Mouse (Mus musculus) kidney, adult 11 months (tissue): Measurements from ENCODE around the gene Rexo5.

Experiments used
- DNase-seq: peaks from one replicate; pipeline ENCODE4 v3.0.0; 2022

The Rexo5 gene

DNA sequence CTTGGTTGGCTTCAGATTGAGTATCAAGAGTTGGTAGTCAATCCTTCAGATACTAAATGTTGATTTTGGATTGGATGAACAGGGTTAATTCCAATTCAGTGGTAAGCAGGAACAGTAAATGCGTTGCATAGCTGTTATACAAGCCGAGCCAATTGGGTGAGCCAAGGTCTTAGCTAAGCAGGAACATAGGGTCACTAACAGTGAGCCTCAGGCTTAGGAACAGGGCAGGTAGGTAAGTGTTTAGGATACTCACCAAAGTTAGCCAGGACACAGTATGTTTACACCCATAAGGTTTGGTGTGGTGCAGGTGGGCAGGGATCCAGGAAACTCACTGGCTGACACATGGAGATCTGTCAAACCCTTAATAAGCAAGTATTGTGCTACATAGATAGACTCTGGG, 53.6 kb downstream of the Rexo5 start:
- peak; percentile 33 for DNase-seq

DNA sequence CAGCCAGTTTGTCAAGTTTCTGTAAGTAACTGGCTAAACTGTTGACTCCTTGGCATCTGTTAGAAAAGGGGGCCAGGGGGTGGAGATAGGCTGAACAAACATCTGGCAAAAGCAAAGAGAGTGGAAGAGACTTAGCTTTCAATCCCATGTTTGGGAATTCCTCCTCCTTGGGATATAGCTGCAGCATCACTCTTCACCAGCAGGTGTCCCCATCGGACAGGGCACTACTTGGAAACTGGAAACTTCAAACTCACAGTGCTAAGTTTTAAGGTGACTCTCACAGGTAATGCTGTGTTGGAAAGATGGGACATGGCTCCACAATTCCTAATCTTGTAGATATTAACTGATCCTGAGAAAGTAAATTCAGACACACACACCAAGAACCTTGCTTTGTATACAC, 55.3 kb downstream of the Rexo5 start:
- DNase-seq = peak; percentile 60

DNA sequence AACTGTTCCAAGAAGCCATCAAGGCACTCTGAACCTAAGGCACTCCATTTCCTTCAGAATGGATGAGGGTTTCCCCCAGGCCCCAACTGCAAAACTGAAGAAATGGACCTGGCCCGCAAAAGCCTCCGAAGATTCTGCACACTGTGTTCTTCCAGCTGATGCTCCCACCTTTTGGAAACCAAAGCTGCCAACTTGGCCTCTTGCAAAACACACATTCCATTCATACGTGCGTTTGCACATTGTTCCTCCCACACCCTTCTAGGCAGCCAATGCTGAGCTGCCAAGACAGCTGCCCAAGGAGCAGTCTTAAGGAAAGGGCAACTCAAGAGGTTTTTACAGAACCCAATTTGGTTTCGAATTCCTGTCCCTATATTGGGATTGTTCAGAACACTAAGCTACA, 56.9 kb downstream of the Rexo5 start:
- peak; percentile 72 for DNase-seq

DNA sequence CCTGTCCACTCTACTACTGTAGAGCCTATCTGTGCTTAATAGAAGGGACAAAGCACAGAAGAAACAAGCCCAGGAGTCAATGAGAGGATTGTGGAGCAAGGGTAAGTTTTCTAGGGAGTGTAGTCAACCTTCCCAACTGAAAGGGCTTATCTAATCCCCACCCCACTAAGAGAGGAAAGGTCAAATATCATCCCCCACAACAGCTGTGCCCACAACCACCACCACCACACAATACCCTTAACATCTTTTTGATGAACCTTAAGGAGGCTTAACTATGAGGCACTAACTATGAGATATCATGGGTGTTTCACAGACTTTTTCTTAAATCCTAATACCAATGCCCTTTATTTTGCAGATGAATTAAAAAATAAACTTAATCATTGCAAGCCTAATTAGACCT, 58.7 kb downstream of the Rexo5 start:
- DNase-seq = no peak

DNA sequence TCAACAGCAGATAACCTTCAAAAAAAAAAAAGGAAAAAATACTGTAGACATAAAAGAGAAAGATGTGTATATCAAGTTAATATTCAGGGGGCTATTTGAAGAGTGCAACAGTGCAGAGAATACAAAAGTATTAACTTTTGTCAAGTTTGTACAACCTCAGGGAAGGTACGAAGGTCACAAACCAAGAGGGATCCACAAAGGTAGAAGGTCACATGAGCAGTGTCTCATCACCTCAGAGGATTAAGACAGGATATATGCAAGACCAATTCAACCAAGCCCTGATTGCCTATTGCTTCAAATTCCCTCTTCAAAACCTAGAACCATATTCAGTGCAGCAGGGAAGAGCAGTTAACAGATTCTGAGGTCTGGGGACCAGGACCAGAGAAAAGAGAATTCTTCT, 59.4 kb downstream of the Rexo5 start:
- peak; percentile 31 for DNase-seq

DNA sequence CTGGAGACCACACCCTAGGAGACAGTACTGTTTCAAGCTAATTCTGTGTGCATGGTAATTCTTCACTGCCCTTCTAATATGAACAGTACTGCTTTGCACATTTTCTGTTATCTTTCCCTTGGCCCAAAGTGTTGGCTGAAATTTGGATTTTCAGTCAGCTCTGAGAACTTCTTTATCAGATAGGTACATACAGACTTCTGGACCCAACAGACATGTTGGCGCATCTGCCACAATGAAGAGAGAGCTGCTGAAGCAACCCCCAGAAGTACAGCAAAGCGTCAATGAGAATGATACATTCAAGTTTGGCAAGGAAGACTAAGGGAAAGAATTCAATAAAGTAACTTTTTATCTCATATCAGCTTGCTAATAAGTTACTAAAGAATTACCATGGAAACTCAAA, 60.6 kb downstream of the Rexo5 start:
- no peak for DNase-seq

DNA sequence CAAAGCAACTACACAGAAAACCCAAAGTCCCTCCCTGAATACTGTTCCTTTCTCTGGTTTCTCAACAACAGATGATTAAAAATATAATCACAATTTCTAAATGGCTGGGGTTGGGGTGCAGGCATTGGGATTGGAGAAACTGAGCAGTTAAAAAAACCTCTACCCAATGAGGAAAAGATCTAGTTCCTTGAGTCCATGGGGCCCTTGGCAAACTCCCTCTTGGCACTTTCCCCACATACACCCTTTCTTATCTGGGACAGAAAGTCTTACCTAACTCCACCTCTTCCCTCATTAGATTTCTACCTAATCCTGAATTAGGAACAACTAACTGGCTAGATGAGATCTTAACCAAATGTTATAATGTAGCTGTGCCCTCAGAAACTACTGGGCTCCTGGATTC, 61.2 kb downstream of the Rexo5 start:
- DNase-seq = no peak

DNA sequence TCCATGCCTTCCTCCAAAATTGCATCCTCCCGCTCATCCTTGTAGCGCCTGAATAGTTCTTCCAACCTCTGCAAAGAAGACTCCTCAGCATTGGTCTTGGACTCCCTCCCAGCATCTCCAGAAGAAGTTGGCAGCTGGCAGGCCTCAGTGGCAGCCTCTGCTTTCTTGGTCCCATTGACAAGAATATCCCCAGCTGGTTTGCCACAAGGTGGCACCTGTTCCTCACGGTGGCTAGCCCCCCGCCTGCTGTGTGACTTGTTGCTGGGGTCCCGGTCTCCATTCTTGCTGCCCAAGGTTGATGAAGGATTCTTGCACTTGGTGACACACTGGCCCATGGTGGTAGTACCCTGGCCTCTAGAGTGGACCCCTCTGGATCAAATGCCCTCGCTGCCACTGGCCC, 65.7 kb downstream of the Rexo5 start:
- no peak for DNase-seq

DNA sequence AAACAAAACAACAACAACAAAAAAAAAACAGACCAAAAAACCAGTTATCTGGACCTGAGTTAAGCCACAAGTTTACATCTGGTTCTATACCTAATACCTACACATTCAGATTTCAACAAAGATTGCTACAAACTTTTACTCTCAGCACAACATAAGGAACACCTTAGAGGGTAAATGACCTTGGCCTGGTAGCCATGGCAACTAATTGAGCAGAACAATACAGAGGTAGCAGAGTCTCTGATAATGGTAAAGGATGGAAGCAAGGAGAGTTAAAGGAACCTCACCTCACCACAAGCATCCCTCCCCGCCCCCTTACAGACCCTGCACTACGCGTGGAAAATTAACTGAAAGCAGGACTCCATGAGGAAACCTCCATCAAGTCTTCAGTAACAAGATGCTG, 66.3 kb downstream of the Rexo5 start:
- DNase-seq = no peak

DNA sequence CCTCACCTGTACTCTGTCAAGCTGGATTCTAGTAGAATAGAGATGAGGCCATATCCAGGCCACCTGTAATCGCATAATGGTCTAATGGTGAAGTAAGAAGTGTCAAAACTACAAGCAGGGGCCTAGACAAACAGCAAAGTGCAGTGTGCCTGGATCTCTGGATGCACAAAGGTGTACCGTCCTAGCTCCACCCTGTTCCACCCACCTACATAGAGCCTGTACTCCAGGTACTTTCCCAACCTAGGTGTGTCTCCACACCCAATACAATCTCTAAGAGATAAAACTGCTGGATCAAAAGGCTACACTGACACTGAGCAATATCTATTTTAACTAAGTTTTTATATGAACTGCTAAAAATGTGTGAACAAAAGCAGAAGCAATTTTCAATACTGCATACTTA, 66.7 kb downstream of the Rexo5 start:
- no peak for DNase-seq

DNA sequence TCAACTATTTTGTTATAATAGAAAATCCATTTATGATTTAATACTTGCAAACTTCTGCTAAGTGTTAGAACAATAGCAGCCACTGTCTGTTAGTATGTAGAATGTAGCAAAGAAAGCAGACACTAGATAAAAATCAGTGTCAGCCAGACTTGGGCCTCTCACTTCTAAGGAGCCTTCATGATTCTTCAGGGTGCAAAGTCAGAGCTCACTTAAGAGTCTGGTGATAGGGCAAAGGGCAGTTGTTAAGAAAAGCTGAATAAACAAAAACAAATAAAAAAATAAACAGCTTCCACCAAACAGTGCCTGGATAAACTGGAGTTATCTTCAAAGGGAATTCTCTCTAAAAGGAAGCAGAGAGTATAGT, 67.1 kb downstream of the Rexo5 start:
- no peak for DNase-seq

DNA sequence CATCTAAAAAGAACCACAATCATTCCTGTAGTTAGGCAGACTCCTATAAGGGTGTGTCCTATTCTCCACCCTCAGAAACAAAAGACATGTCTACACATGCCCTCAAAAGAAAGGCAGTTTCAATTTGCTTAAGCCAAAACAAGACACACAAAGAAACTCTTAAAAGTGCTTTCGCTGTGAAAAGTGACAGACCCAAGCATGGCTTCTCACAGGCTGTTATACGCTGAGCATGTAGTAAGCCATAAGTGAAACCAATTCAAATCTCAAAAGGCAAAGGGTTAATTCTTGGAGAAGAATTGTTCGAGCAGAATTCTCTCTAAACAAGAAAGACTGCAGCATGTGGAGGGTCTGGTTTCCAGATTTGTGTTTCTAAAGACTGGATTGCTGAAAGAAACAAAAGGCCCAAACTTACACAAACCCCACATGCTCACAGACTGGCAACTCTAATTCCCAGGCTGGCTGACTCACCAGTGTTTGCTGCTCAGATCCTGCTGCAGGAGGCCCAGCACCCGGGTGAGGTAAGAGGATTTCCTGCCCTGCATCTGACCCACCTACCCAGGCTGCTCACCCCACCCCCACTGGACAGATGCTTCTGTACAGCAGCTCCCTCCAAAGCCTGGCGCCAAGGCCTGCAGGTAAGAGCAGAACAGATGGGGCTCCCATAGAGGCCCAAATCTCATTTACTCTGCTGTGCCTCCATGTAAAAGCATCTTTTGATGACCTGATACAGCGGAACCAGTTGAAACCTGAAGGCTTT, 67.7 kb downstream of the Rexo5 start:
- peak; percentile 62 for DNase-seq

DNA sequence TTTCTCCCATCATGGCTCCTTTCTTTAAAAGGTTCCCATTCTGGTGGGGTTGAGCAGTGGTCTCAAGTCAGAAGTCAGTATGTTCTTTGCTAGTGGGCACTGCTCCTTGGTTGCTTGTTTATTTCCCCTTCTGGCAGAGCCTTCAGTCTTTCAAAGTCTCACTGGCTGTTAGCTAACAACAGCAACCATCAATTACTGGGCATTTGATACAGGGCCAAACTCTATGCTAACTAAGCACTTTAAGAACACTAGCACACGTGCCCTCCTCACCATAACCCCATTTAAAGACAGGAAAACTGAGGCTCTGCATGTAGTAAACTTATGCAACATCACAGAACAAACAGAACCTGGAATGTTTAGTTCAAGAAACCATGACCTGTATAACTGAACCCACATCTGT, 68.4 kb downstream of the Rexo5 start:
- DNase-seq = no peak

DNA sequence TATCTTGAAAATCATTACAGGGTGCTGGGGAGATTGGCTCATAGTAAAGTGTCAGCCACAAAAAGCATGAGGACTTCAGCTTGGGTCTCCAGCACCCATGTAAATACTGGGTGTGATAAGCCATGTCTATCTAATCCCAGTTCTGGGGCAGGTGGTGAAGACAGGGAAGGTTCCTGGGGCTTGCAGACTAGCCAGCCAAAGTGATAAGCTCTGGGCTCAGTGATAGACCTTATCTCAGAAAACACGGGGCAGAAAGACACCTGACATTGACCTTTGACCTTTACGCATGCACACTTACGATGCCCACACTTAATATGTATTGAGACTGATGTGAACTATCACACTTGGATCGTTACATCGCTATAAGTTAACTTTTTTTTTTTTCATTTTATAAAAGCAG, 70.7 kb downstream of the Rexo5 start:
- DNase-seq = no peak

DNA sequence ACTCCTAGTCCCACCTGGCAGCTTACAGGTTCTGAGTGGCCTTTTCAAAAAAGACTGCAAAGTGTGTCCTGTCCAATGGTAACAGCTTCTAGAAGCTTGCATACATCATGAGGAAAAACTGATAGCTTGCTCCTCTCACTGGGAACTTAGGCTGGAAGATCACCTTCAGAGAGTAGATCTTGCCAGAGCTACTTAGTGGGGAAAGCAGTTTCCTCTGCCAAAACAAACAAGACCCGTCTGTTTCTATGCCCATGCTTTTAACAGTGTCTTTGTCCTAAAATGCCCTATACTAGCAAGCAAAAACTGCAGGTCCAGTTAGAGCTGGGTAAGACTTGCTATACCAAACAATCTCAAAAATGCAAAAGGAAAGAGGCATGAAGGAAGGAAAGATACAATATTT, 72.3 kb downstream of the Rexo5 start:
- no peak for DNase-seq

DNA sequence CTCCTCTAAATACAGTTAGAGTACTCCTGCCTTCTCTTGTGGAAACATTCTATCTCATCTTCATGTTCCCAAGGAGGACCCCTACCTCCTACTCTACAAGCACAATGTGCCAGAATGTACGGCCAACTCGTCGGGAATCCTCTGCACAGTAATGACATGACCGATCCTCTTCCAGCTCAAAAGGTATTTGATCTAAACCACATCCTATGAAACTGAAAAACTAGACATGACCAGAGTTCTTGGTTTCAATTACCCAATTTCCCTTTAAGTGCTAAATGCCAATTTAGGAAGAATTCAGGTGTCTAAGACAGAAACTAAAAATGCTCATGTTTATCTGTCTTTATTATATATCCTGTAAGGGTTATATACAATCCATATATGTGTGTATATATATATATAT, 78.4 kb downstream of the Rexo5 start:
- DNase-seq = no peak

DNA sequence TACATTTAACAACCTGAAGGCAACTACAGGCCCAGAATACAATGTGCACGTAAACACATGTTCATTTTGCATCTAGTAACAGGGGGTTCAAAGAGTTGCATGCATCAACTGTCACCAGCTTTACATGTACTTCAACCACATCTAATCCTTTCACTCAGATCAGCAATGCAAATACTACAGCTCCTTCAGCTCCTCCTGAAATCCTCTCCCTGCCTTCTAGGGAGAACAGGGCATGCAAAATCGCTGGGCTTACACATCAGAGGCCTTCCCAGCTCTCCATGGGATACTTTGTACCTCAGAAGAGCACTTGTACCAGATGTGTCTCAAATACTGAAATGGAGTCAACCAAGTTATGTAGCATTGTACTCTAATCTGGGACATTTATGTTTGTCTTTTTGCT, 79.2 kb downstream of the Rexo5 start:
- DNase-seq = no peak

DNA sequence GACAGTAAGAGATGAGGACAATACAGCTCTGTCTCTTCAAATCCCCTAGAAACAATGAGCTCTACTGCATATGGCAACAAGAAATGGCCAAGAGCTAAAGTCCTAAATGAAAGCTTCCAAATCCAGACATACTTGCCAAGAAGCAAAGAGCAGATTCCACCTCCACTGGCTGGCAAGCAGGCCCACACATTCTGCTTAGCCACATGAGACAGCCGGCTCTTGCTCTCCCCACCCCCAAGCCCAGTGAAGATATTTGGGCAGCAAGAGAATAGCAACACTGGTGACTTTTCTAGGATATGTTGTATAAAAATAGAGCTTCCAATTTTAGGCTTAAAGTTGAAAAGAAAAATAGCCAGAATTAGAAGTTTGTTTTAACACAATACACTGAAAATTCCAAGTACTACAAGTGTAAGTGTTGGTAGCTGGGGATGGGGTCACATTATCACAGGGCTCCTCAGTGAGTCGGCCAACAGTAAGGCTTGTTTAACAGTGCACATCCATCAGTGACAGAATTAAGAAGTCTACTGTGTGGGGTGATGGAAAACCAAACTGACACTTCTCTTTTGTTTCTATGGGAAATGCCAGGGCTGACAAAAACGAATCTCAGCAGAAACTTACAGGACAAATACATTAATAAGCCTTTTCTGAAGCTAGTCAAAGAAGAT, 82.1 kb downstream of the Rexo5 start:
- peak; percentile 81 for DNase-seq

DNA sequence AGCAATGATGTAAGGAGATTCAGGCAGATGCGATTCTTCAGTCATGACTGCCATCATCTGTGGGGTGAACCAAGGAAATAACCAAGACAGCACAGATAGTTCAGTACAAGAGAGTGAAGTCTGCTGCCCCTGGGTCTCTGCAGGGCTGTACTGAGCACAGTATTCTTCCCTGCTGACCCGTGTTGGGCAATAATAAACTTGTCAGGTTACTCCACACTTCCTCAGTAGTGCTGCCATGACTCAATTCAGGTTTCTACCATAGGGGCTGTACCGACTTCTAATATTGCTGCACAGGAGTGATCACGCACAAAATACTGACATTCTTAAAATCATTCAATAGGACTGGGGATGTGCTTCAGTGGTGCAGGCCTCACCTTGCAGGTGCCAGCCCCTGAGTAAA, 85.4 kb downstream of the Rexo5 start:
- no peak for DNase-seq

DNA sequence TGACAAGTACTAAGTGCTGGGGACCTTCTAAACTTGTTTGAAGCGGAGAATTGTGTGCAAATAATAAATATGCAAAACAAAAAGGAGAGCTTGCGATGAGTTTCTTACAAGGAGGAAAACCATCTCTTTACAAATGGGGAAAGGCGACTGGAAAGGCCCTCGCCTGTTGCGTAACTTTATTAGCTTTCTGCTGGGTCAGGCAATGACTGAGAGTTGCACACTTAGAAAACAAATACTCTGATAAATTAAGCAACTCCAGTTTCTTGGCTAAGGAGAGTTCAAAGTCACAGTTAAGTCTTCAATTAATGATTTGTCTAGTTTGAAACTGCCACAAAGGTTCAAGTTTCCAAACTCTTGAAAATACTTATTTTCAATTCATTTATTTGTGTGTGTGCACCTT, 86.5 kb downstream of the Rexo5 start:
- DNase-seq = peak; percentile 59

DNA sequence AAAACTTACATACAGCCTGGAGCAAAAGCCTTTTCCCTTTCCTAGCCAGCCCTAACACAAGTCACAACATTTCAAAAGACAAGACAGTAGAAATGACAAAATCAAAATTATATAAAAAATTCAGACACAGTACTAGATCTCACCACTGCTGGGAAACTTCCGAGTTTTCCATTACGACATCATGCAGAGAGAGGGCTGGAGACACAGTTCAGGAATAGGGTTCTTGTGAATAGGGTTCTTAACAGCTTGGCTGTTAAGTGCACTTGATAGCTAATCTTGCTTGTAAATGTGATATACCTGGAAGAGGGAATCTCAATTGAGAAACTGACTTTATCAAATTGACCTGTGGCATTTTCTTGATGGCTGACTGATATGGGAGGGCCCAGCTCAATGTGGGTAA, 87.4 kb downstream of the Rexo5 start:
- no peak for DNase-seq

DNA sequence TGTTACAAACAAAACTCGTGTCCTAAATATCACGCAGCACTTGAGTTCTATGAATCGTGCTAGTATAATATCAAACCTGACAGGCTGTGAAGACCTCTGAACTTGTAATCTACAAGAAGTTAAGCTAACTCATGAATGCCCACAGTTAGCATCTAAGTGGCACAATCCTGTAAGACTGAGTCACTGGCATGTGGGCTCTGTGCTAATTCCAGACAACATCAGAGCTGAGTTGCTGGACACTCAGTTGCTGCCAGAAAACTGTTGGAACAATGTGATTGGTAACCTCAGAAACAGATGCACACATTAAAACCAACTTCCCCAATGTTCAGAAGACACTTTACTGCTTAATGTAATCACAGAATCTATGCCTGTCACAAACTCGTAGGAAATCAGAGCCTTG, 94.1 kb downstream of the Rexo5 start:
- no peak for DNase-seq

DNA sequence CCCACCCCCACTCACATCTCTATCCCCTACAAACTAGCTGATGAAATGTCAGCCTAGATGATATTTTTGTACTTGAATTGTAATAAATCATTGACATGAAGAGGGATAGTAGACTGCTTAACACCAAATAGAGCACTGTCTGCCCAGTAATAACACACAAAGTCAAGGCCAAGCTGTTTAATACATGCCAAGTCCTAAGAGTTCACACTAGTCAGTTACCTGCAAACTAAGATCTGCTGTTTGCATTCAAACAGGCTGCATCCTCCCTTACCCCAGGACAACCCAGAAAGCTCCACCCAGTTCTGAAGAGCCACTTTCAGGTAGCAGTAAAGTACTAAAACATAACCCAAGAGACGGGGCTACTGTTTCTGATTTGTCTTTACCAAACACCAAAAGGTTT, 98.4 kb downstream of the Rexo5 start:
- no peak for DNase-seq

DNA sequence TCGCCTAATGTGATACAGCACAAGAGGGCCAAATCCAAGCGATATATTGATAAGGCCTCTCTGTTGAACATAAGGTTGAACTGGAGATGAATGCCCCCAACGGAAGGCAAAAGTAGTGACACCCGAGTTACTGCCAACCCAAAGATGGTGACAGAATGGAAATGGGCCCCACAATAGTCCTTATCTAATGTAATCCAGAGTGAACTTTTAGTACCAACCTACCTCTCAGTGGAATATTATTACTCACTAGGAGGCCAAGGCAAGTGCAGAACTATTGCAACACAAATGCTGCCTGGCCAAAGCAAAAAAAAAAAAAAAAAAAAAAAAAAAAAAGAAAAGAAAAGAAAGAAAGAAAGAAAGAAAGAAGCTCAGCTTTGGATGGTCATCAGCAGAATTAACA, 98.9 kb downstream of the Rexo5 start:
- no peak for DNase-seq
